Mouse (Mus musculus) kidney, adult 2 months (tissue): Measurements from ENCODE around the gene Pikfyve. TPM values are rescaled to one million over a fixed set of nuclear protein-coding genes. Genes with fewer than 3 reads are reported as not detected.

Experiments used
- DNase-seq: peaks from one replicate; pipeline ENCODE4 v3.0.0; 2021
- H3K27ac ChIP-seq: fragments of 200-500 bp; 2 replicates; pipeline ENCODE4 v1.5.1; 2012; ENCODE audit warnings: low read depth, low read length, control low read depth, inconsistent platforms; ENCODE audit not compliant: insufficient read depth
- H3K27me3 ChIP-seq: fragments of 200-500 bp; replicated peaks from 2 replicates; pipeline ENCODE4 v1.6.1; 2012; ENCODE audit warnings: mild to moderate bottlenecking, moderate library complexity, low read length, inconsistent platforms; ENCODE audit not compliant: control insufficient read depth, insufficient read depth
- H3K36me3 ChIP-seq: fragments of 200-500 bp; 2 replicates; pipeline ENCODE4 v1.6.1; 2012; ENCODE audit warnings: mild to moderate bottlenecking, moderate library complexity, low read length, inconsistent platforms; ENCODE audit not compliant: control insufficient read depth, insufficient read depth
- H3K4me1 ChIP-seq: fragments of 200-500 bp; 2 replicates; pipeline ENCODE4 v1.6.1; 2011; ENCODE audit warnings: low read length; ENCODE audit not compliant: control insufficient read depth, insufficient read depth
- H3K4me3 ChIP-seq: fragments of 200-500 bp; 2 replicates; pipeline ENCODE4 v1.5.1; 2011; ENCODE audit warnings: mild to moderate bottlenecking, low read depth, low read length, control low read depth; ENCODE audit not compliant: insufficient read depth
- CTCF ChIP-seq: fragments of 200-500 bp; conservative IDR thresholded peaks from 2 replicates; pipeline ENCODE4 v1.5.1; 2011; ENCODE audit warnings: low read depth, mild to moderate bottlenecking, control low read depth, low read length, moderate library complexity, mixed read lengths; ENCODE audit not compliant: insufficient read depth, insufficient read length
- POLR2A ChIP-seq: fragments of 200-500 bp; IDR thresholded peaks from one replicate; pipeline ENCODE4 v1.6.1; 2011; ENCODE audit warnings: low read depth, low read length, control low read depth
- WGBS: fragments of 180-500 bp; shearing (Covaris S2); methylation state at CpG from one replicate; pipeline ENCODE4 v1.1.7; 2018; 5-methylcytosine and 5-hydroxymethylcytosine counted together
- polyA plus RNA-seq: library from polyadenylated mRNA; depleted of rRNA; stranded (reverse); fragments of >200 nt; gene quantifications from 2 replicates; pipeline ENCODE4 v1.2.3, GENCODE M21; 2012

Pikfyve gene
- polyA plus RNA-seq, 1 experiment: 8.0 TPM

DNA sequence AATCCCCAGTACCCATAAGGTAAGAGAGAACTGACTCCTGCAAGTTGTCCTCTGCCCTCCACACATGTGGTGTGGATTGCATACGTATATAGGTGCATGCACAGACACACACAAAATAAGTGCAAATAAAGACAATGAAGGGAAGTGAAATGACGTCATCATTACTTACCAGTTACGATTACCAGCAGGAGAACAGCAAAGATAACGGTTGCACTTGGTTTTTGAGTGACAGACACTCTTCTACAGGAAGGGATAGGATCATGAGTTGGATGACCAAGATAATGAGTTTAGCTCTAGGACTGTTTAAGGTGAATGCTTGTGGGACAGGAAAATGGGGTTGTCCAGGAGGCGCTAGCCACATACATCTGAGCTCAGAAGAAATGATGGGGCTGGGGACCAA lies 5.0 kb upstream of the Pikfyve start:
- Histone ChIP-seq H3K27ac (no peak overlapping the region), H3K36me3 (no peaks in the 10 kb centered on the region), H3K27me3 (no peaks in the 10 kb centered on the region), H3K4me1 (no peaks in the 10 kb centered on the region), H3K4me3 (no peak overlapping the region)
- no peak for TF ChIP-seq CTCF
- no peak for TF ChIP-seq POLR2A
- 82% methylated on average over 5 of the region's 5 CpGs for WGBS
- DNase-seq: no peak

GRCm38 (mm10) chr1:65183994-65184393 lies 2.5 kb upstream of the Pikfyve start:
- H3K36me3 ChIP-seq: no peaks in the 10 kb centered on the region
- no peak overlapping the region for H3K4me3 ChIP-seq
- H3K27me3 ChIP-seq: no peaks in the 10 kb centered on the region
- WGBS: 85% methylated on average over 2 of the region's 2 CpGs
- H3K27ac ChIP-seq: no peak overlapping the region
- TF ChIP-seq CTCF (no peak), POLR2A (no peak)
- H3K4me1 ChIP-seq: peaks cover 2% of the 10 kb centered on the region; the same call in 1 of the 2 replicates
- no peak for DNase-seq

DNA sequence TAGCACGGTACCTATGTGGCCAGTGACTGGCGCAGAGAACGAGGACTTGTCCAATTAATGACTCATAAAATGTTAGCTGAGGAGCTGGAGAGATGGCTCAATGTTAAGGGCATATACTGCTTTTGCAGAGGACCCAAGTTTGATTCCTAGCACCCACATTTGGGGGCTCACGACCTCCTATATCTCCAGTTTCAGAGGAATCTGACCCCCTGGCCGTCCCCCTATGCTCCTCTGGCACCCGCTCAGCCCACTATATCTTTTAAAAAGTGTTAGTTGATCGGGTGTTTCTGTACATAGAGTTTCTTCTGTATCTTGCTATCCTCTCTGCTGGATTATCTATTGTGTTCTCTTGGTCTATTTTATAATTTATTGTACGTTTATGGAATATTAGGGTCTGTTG lies 1.5 kb upstream of the Pikfyve start:
- 85% methylated on average over 8 of the region's 8 CpGs for WGBS
- H3K36me3 ChIP-seq: no peaks in the 10 kb centered on the region
- no peaks in the 10 kb centered on the region for H3K27me3 ChIP-seq
- TF ChIP-seq POLR2A (no peak), CTCF (no peak)
- H3K4me1 ChIP-seq: peaks cover 2% of the 10 kb centered on the region; the same call in 1 of the 2 replicates
- no peak for DNase-seq
- H3K27ac ChIP-seq: no peak overlapping the region
- H3K4me3 ChIP-seq: no peak overlapping the region

DNA sequence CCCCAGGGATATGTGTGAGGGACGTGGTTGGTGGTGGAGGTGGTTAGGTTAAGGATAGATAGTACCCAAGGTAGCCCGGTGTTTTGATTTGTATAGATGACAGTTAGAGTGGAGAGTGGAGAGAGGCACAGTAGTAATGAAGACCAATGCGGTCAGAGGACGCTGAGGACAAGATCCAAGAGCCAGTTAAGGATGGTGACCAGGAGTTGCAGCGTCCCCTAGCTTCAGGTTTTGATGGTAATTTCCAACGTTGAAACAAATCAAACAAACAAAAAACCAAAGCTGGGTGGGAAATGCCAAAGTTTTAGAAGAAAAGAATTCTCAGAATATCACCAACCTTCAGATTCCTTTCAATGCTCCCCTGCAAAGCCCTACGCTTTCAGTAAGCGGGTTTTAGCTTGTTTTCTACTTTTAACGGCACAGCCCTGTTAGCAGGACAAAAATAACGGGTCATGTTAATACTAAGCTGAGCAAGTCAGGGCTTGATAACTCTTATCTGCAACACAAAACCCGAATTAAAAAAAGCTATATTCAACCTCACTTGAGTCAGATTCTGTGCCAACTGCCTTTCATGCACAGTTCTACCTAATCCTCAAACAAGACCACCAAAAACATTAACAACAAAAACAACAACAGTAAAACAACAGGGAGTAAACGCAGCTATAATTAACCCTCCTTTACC lies 818 bp upstream of the Pikfyve start:
- peak; percentile 38 for DNase-seq
- Histone ChIP-seq H3K36me3 (no peaks in the 10 kb centered on the region), H3K27ac (peak overlapping the region; percentile 64), H3K4me3 (peak overlapping the region; percentile 72), H3K4me1 (peaks cover 2% of the 10 kb centered on the region; the same call in 1 of the 2 replicates), H3K27me3 (no peaks in the 10 kb centered on the region)
- WGBS: 17% methylated on average over 12 of the region's 12 CpGs
- TF ChIP-seq CTCF: peak; percentile 59
- no peak for TF ChIP-seq POLR2A

- Histone ChIP-seq H3K36me3 (no peaks in the 10 kb centered on the region), H3K4me1 (peaks cover 2% of the 10 kb centered on the region; the same call in 1 of the 2 replicates), H3K27me3 (no peaks in the 10 kb centered on the region), H3K27ac (peak overlapping the region; percentile 25; the same call in 1 of the 2 replicates), H3K4me3 (peak overlapping the region; percentile 88)
- TF ChIP-seq CTCF (no peak), POLR2A (no peak)
- under 1% methylated on average over 6 of the region's 6 CpGs for WGBS
- no peak for DNase-seq
These were observed 569 bp downstream of the Pikfyve start for GRCm38 (mm10) chr1:65187074-65187430.

DNA sequence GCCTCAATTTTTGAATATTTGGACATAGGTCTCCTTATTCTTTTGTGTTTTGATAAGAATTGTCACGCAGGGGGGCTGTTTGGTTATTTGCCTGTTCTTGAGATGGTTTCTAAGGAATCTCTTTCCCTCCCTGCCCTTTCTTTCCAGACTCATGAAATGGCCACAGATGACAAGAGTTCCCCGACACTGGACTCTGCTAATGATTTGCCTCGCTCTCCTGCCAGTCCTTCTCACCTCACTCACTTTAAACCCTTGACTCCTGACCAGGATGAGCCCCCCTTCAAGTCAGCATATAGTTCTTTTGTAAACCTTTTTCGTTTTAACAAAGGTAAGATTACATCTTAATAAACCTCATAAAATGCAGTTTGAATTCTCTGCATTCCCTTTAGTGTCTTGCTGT lies 3.7 kb downstream of the Pikfyve start:
- H3K27me3 ChIP-seq: no peaks in the 10 kb centered on the region

DNA sequence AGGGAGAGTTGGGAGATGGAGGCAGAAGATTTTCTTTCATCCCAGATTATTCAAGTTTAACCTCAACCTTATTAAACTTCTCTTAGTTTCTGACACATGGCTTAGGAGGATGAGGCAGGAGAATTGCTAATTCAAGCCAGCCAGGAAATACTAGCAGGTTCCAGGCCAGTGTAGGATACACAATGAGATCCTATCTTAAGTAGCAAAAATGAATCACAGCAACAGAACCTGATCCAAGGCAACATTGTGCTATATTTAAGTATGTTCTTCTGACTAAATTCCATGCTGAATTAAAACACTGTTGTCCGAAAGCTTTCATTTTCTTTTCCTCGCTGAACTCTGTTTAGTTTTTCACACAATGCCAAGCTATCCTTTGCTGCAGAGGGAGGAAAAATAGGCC lies 6.7 kb downstream of the Pikfyve start:
- H3K36me3 ChIP-seq: peaks cover 6% of the 10 kb centered on the region
- no peak overlapping the region for H3K27ac ChIP-seq
- no peak for DNase-seq
- 95% methylated on average over 2 of the region's 2 CpGs for WGBS
- no peaks in the 10 kb centered on the region for H3K4me1 ChIP-seq
- H3K27me3 ChIP-seq: no peaks in the 10 kb centered on the region
- TF ChIP-seq POLR2A: no peak
- TF ChIP-seq CTCF: no peak
- no peak overlapping the region for H3K4me3 ChIP-seq

More for the DNA sequence above, 3.7 kb downstream of the Pikfyve start:
- peaks cover 2% of the 10 kb centered on the region; the same call in 1 of the 2 replicates for H3K4me1 ChIP-seq
- no peak for TF ChIP-seq CTCF
- TF ChIP-seq POLR2A: no peak
- peak; percentile 56 for DNase-seq
- no peak overlapping the region for H3K27ac ChIP-seq
- H3K4me3 ChIP-seq: no peak overlapping the region
- 0 out of 2 replicates have a peak, but pooled peaks cover 4% of the 10 kb centered on the region for H3K36me3 ChIP-seq
- 54% methylated on average over 4 of the region's 4 CpGs for WGBS
